Mouse (Mus musculus) macrophage (primary cell): ENCODE data around the gene Gm11541. TPM values are rescaled to one million over a fixed set of nuclear protein-coding genes. Genes with fewer than 3 reads are reported as not detected.
A peak's percentile ranks its signal among the peaks of the same experiment; 100 is the strongest.
"Not testable (repeated sequence)": the region's sequence is repeated elsewhere in the genome, so short reads cannot be mapped to it uniquely, and the experiment has no call there.

Source experiments
- H3K27ac ChIP-seq: fragments of 350-480 bp; formaldehyde crosslinking; 2 replicates; pipeline ENCODE4 v1.9.0; 2021
- H3K36me3 ChIP-seq: fragments of 350-480 bp; formaldehyde crosslinking; 2 replicates; pipeline ENCODE4 v1.9.0; 2021; ENCODE audit errors: inconsistent target
- H3K4me3 ChIP-seq: fragments of 350-480 bp; formaldehyde crosslinking; 2 replicates; pipeline ENCODE4 v1.9.0; 2021; ENCODE audit errors: inconsistent target
- H3K79me2 ChIP-seq: fragments of 350-480 bp; formaldehyde crosslinking; 2 replicates; pipeline ENCODE4 v1.9.0; 2021; ENCODE audit errors: inconsistent target
- WGBS: methylation state at CpG from one replicate; pipeline ENCODE4 v1.1.7; 2026; ENCODE audit warnings: inconsistent platforms; ENCODE audit not compliant: missing documents; 5-methylcytosine and 5-hydroxymethylcytosine counted together
- polyA plus RNA-seq: library from polyadenylated mRNA; stranded (reverse); fragments of 250-400 nt; gene quantifications from 3 replicates; pipeline ENCODE4 v1.2.4, GENCODE M21; 2018; ENCODE audit warnings: inconsistent platforms

Gm11541 gene
- polyA plus RNA-seq, 1 experiment from 2014 or later, result not detected

- Histone ChIP-seq H3K4me3 (no peak overlapping the region), H3K36me3 (no peaks in the 10 kb centered on the region), H3K27ac (no peak overlapping the region), H3K79me2 (no peaks in the 10 kb centered on the region)
- WGBS, result 66% methylated on average over 7 of the region's 11 CpGs
Observed at GRCm38 (mm10) chr11:94713246-94713860, 9.1 kb upstream of the Gm11541 start.

GRCm38 (mm10) chr11:94704020-94704419 lies 279 bp downstream of the Gm11541 start:
- Histone ChIP-seq H3K4me3 (no peak overlapping the region), H3K27ac (peak overlapping the region; percentile 63), H3K79me2 (no peaks in the 10 kb centered on the region), H3K36me3 (no peaks in the 10 kb centered on the region)
- WGBS, result 47% methylated on average over 7 of the region's 7 CpGs

GRCm38 (mm10) chr11:94702216-94702610 lies 2.1 kb downstream of the Gm11541 start:
- Histone ChIP-seq H3K36me3 (no peaks in the 10 kb centered on the region), H3K79me2 (no peaks in the 10 kb centered on the region), H3K27ac (no peak overlapping the region), H3K4me3 (no peak overlapping the region)
- 94% methylated on average over 3 of the region's 3 CpGs for WGBS

GRCm38 (mm10) chr11:94701401-94702215 lies 2.7 kb downstream of the Gm11541 start:
- Histone ChIP-seq H3K36me3 (no peaks in the 10 kb centered on the region), H3K4me3 (no peak overlapping the region), H3K27ac (no peak overlapping the region), H3K79me2 (no peaks in the 10 kb centered on the region)
- WGBS, result 88% methylated on average over 27 of the region's 27 CpGs

GRCm38 (mm10) chr11:94699399-94699798 lies 4.9 kb downstream of the Gm11541 start:
- H3K4me3 ChIP-seq, result no peak overlapping the region
- H3K27ac ChIP-seq, result no peak overlapping the region
- no peaks in the 10 kb centered on the region for H3K36me3 ChIP-seq
- no peaks in the 10 kb centered on the region for H3K79me2 ChIP-seq
- WGBS, result no CpG with 5 or more reads among the region's 3 CpGs

GRCm38 (mm10) chr11:94697703-94698464 lies 6.4 kb downstream of the Gm11541 start:
- Histone ChIP-seq H3K4me3 (no peak overlapping the region), H3K79me2 (no peaks in the 10 kb centered on the region), H3K27ac (no peak overlapping the region), H3K36me3 (no peaks in the 10 kb centered on the region)
- 55% methylated on average over 13 of the region's 13 CpGs for WGBS

GRCm38 (mm10) chr11:94697140-94697539 lies 7.2 kb downstream of the Gm11541 start:
- H3K27ac ChIP-seq, result no peak overlapping the region
- H3K4me3 ChIP-seq, result no peak overlapping the region
- 91% methylated on average over 2 of the region's 2 CpGs for WGBS
- no peaks in the 10 kb centered on the region for H3K36me3 ChIP-seq
- H3K79me2 ChIP-seq, result no peaks in the 10 kb centered on the region

- WGBS, result 46% methylated on average over 6 of the region's 6 CpGs
- H3K79me2 ChIP-seq, result no peaks in the 10 kb centered on the region
- H3K27ac ChIP-seq, result no peak overlapping the region
- H3K36me3 ChIP-seq, result no peaks in the 10 kb centered on the region
- H3K4me3 ChIP-seq, result no peak overlapping the region
Observed at GRCm38 (mm10) chr11:94695508-94695907, 8.8 kb downstream of the Gm11541 start.

- not testable (repeated sequence) for H3K79me2 ChIP-seq
Observed at GRCm38 (mm10) chr11:94692502-94692901, 11.8 kb downstream of the Gm11541 start.

GRCm38 (mm10) chr11:94687178-94687577 lies 17.1 kb downstream of the Gm11541 start:
- Histone ChIP-seq H3K79me2 (no peaks in the 10 kb centered on the region; the same call in 1 of the 2 replicates), H3K27ac (peak overlapping the region; percentile 94), H3K36me3 (no peaks in the 10 kb centered on the region), H3K4me3 (no peak overlapping the region)
- WGBS, result 10% methylated on average over 6 of the region's 6 CpGs

More at GRCm38 (mm10) chr11:94692502-94692901, 11.8 kb downstream of the Gm11541 start:
- peak overlapping the region; percentile 68 for H3K27ac ChIP-seq
- H3K36me3 ChIP-seq, H3K4me3 ChIP-seq: not testable (repeated sequence)

- peak overlapping the region; percentile 76 for H3K27ac ChIP-seq
- peaks cover 6% of the 10 kb centered on the region; the same call in 1 of the 2 replicates for H3K79me2 ChIP-seq
- no peaks in the 10 kb centered on the region for H3K36me3 ChIP-seq
- 91% methylated on average over 7 of the region's 7 CpGs for WGBS
- H3K4me3 ChIP-seq, result no peak overlapping the region
Observed at GRCm38 (mm10) chr11:94682427-94682826, 21.9 kb downstream of the Gm11541 start.

GRCm38 (mm10) chr11:94681640-94682039 lies 22.7 kb downstream of the Gm11541 start:
- no peaks in the 10 kb centered on the region for H3K36me3 ChIP-seq
- no peak overlapping the region for H3K4me3 ChIP-seq
- H3K27ac ChIP-seq, result peak overlapping the region; percentile 76
- 85% methylated on average over 4 of the region's 4 CpGs for WGBS
- peaks cover 9% of the 10 kb centered on the region for H3K79me2 ChIP-seq

GRCm38 (mm10) chr11:94680639-94681038 lies 23.7 kb downstream of the Gm11541 start:
- no peaks in the 10 kb centered on the region for H3K36me3 ChIP-seq
- peaks cover 19% of the 10 kb centered on the region for H3K79me2 ChIP-seq
- H3K27ac ChIP-seq, result peak overlapping the region; percentile 76
- no peak overlapping the region for H3K4me3 ChIP-seq

- H3K36me3 ChIP-seq, result no peaks in the 10 kb centered on the region; the same call in 1 of the 2 replicates
- 45% methylated on average over 15 of the region's 15 CpGs for WGBS
- peak overlapping the region; percentile 46 for H3K27ac ChIP-seq
- H3K4me3 ChIP-seq, result peak overlapping the region; percentile 41
- peaks cover 48% of the 10 kb centered on the region for H3K79me2 ChIP-seq
Observed at GRCm38 (mm10) chr11:94677607-94678145, 26.6 kb downstream of the Gm11541 start.
